Mouse (Mus musculus): ENCODE measurements at regions not wholly inside any gene's neighbourhood (a gene's known extent, or its start where the extent isn't known, plus 50 kb on each side); places are given as distances from the start of the nearest gene placed in this dataset.

- Histone ChIP-seq H3K4me3 (replicated peaks; ENCODE audit: insufficient read depth, low read depth, low read length) (no peak overlapping the region), H3K4me1 (ENCODE audit: control insufficient read depth, insufficient read depth, low read length) (no peaks in the 10 kb centered on the region), H3K27ac (ENCODE audit: insufficient read depth, low read length) (no peak overlapping the region), H3K27me3 (ENCODE audit: control insufficient read depth, insufficient read depth, low read length) (no peaks in the 10 kb centered on the region)
- WGBS, result 84% methylated on average over 12 of the region's 12 CpGs
- no peak for TF ChIP-seq POLR2A (IDR thresholded peaks at IDR 0.05; ENCODE audit: borderline replicate concordance, insufficient read depth, low read length)
- no peak for TF ChIP-seq CTCF (IDR thresholded peaks at IDR 0.05; ENCODE audit: borderline replicate concordance, insufficient read depth, low read depth, low read length)
- DNase-seq, result no peak
Measured at GRCm38 (mm10) chr6:91607613-91608272, 76.1 kb upstream of the Slc6a6 start.

- DNase-seq, result no peak
- TF ChIP-seq POLR2A (IDR thresholded peaks at IDR 0.05; ENCODE audit: borderline replicate concordance, insufficient read depth, low read length) (no peak), CTCF (IDR thresholded peaks at IDR 0.05; ENCODE audit: borderline replicate concordance, insufficient read depth, low read depth, low read length) (no peak)
- 51% methylated on average over 2 of the region's 2 CpGs for WGBS
- Histone ChIP-seq H3K4me3 (replicated peaks; ENCODE audit: insufficient read depth, low read depth, low read length) (no peak overlapping the region), H3K4me1 (ENCODE audit: control insufficient read depth, insufficient read depth, low read length) (no peaks in the 10 kb centered on the region), H3K27me3 (ENCODE audit: control insufficient read depth, insufficient read depth, low read length) (no peaks in the 10 kb centered on the region), H3K27ac (ENCODE audit: insufficient read depth, low read length) (no peak overlapping the region)
Measured at GRCm38 (mm10) chr6:91609671-91610070, 74.2 kb upstream of the Slc6a6 start.

- no peak for DNase-seq
- Histone ChIP-seq H3K27me3 (ENCODE audit: control insufficient read depth, insufficient read depth, low read length) (no peaks in the 10 kb centered on the region; the same call in 1 of the 2 replicates), H3K4me3 (replicated peaks; ENCODE audit: insufficient read depth, low read depth, low read length) (no peak overlapping the region), H3K27ac (ENCODE audit: insufficient read depth, low read length) (no peak overlapping the region), H3K4me1 (ENCODE audit: control insufficient read depth, insufficient read depth, low read length) (no peaks in the 10 kb centered on the region)
- TF ChIP-seq POLR2A (IDR thresholded peaks at IDR 0.05; ENCODE audit: borderline replicate concordance, insufficient read depth, low read length), result no peak
- 88% methylated on average over 2 of the region's 2 CpGs for WGBS
Measured at GRCm38 (mm10) chr6:91615022-91615421, 68.8 kb upstream of the Slc6a6 start.

- Histone ChIP-seq H3K4me1 (ENCODE audit: control insufficient read depth, insufficient read depth, low read length) (no peaks in the 10 kb centered on the region), H3K27ac (ENCODE audit: insufficient read depth, low read length) (no peak overlapping the region), H3K4me3 (replicated peaks; ENCODE audit: insufficient read depth, low read depth, low read length) (no peak overlapping the region), H3K27me3 (ENCODE audit: control insufficient read depth, insufficient read depth, low read length) (no peaks in the 10 kb centered on the region; the same call in 1 of the 2 replicates)
- TF ChIP-seq CTCF (IDR thresholded peaks at IDR 0.05; ENCODE audit: borderline replicate concordance, insufficient read depth, low read depth, low read length), result no peak
- no peak for TF ChIP-seq POLR2A (IDR thresholded peaks at IDR 0.05; ENCODE audit: borderline replicate concordance, insufficient read depth, low read length)
- WGBS, result 56% methylated on average over 7 of the region's 7 CpGs
- no peak for DNase-seq
Measured at GRCm38 (mm10) chr6:91616541-91616940, 67.3 kb upstream of the Slc6a6 start.

- no peaks in the 10 kb centered on the region for H3K4me1 ChIP-seq (ENCODE audit: control insufficient read depth, insufficient read depth, low read length)
- 14% methylated on average over 13 of the region's 13 CpGs for WGBS
- peak overlapping the region; percentile 4 for H3K4me3 ChIP-seq (replicated peaks; ENCODE audit: insufficient read depth, low read depth, low read length)
- no peak for TF ChIP-seq CTCF (IDR thresholded peaks at IDR 0.05; ENCODE audit: borderline replicate concordance, insufficient read depth, low read depth, low read length)
- no peak for TF ChIP-seq POLR2A (IDR thresholded peaks at IDR 0.05; ENCODE audit: borderline replicate concordance, insufficient read depth, low read length)
- no peak overlapping the region for H3K27ac ChIP-seq (ENCODE audit: insufficient read depth, low read length)
- no peaks in the 10 kb centered on the region; the same call in 1 of the 2 replicates for H3K27me3 ChIP-seq (ENCODE audit: control insufficient read depth, insufficient read depth, low read length)
- DNase-seq, result peak; percentile 35 to 46
Measured at GRCm38 (mm10) chr6:91617031-91617596, 66.7 kb upstream of the Slc6a6 start.

- Histone ChIP-seq H3K4me3 (replicated peaks; ENCODE audit: insufficient read depth, low read depth, low read length) (no peak overlapping the region), H3K27me3 (ENCODE audit: control insufficient read depth, insufficient read depth, low read length) (no peaks in the 10 kb centered on the region; the same call in 1 of the 2 replicates), H3K4me1 (ENCODE audit: control insufficient read depth, insufficient read depth, low read length) (no peaks in the 10 kb centered on the region), H3K27ac (ENCODE audit: insufficient read depth, low read length) (no peak overlapping the region)
- WGBS, result 78% methylated on average over 10 of the region's 10 CpGs
- TF ChIP-seq POLR2A (IDR thresholded peaks at IDR 0.05; ENCODE audit: borderline replicate concordance, insufficient read depth, low read length) (no peak), CTCF (IDR thresholded peaks at IDR 0.05; ENCODE audit: borderline replicate concordance, insufficient read depth, low read depth, low read length) (no peak)
- no peak for DNase-seq
Measured at GRCm38 (mm10) chr6:91617685-91618084, 66.2 kb upstream of the Slc6a6 start.

GRCm38 (mm10) chr6:91619009-91619408 lies 64.8 kb upstream of the Slc6a6 start:
- DNase-seq, result no peak
- H3K27me3 ChIP-seq (ENCODE audit: control insufficient read depth, insufficient read depth, low read length), result no peaks in the 10 kb centered on the region; the same call in 1 of the 2 replicates
- H3K4me1 ChIP-seq (ENCODE audit: control insufficient read depth, insufficient read depth, low read length), result no peaks in the 10 kb centered on the region
- H3K27ac ChIP-seq (ENCODE audit: insufficient read depth, low read length), result no peak overlapping the region
- no peak for TF ChIP-seq CTCF (IDR thresholded peaks at IDR 0.05; ENCODE audit: borderline replicate concordance, insufficient read depth, low read depth, low read length)
- no peak for TF ChIP-seq POLR2A (IDR thresholded peaks at IDR 0.05; ENCODE audit: borderline replicate concordance, insufficient read depth, low read length)
- 95% methylated on average over 6 of the region's 6 CpGs for whole genome bisulfite sequencing
- no peak overlapping the region for H3K4me3 ChIP-seq (replicated peaks; ENCODE audit: insufficient read depth, low read depth, low read length)

Measured in cerebellum, adult 2 months (tissue).